Mouse (Mus musculus) urinary bladder, postnatal 36 days (tissue): Measurements from ENCODE around the gene Sf3a1.

Experiments used
- DNase-seq, 2 experiments: peaks; one replicate each; pipeline ENCODE4 v3.0.0; 2022; ENCODE audit warnings: low spot score in 2 of 2, mixed read lengths in 1 of 2

The Sf3a1 gene

DNA sequence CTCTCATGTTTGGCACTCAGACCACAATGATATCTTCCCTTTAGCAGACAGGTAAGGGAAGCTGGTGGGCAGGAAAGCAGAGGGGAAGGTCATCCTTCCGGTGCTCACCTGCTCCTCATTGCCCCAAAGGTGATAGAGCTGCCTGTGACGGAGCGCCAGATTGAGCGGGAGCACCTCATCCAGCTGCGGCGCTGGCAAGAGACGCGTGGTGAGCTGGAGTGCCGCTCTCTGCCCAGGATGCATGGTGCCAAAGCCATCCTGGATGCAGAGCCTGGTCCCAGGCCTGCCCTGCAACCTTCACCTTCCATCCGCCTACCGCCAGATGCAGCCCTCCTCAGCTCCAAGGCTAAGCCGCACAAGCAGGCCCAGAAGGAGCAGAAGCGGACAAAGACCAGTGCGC lies 54.4 kb downstream of the Sf3a1 start:
- DNase-seq, result no peak

DNA sequence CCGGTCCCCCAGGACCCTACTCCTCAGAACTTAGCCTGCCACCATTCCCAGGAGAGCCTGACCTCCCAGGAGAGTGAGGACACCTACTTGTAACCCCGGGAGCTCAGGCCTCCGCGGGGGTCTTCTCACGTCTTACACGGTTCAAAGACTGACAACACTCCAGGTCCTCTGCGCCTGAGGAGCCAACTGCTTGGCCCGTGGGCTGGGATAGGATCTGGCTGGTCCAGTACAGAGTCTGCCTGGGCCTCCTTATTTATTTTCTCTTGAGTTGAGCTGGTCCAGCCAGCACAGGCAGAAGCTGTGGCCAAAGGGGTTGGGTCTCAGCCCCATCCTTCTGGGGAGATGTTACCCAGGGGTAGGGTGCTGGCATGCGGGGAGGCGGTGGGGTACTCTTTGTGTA lies 54.9 kb downstream of the Sf3a1 start:
- no peak for DNase-seq

DNA sequence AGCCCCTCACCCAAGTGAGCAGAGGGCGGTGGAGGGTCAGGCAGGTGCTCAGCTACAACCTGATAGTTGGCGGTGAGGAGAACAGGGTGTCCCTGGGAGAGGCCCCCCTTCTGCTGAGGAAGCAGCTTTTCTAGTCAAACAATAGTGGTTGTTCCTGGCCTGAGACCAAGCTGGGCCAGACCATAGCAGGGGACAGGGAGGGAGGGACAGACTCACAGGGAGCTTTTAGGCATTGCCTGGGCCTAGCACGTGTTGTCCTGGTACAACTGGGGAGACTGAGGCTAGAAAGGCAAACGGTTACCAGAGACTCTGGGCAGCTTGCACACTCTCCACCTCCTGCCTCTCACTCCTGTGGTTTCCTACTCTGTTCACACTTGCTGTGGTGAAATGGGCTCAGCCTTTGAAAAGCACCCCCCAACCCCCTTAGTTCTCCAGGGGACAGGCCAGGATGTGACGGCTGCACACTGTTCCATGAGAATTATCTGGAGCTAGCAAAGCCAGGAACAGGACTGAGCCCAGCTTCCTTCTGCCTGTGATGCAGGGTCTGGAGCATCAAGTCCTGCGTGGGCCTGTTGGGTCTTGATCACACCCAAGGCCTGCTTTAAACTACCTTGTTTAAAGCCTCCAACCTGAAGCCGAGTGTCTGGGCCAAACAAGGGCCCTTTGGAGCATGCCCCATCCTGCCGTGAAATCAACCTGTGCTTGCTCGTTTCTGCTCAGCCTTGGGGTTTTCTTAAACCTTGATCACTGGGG lies 56.3 kb downstream of the Sf3a1 start:
- DNase-seq, result peak; percentile 54 to 61

DNA sequence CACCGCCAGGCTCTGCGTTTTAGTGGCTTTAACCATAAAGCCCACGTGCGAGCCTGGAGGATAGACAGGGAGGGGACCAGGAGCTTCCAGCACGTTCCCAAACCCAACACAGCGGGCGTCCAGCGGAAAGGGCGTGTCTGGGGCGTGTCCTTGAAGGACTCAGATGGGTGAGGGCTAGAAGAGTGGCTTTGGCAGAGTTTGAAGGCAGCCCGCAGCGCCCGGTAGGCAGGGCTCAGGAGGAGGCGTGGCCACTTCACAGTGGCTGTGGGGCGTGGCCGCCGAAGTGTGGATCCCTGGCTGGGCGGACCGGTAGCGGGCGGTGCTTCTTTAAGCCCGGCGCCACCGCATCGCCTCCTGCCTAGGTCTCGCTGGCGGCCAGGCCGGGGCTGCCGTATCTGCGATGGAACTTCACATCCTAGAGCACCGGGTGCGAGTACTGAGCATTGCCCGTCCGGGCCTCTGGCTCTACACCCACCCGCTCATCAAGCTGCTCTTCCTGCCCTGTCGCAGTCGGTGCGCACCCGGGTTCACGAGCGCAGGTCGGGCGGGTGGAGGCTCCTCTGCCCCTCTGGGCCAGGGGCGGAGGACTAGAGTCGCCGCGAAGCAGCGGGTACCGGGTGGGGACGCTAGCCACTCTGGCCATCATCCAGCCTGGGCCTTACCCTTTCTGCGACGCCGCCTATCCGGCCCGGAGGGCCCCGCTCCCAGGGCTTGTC lies 57.9 kb downstream of the Sf3a1 start, which contains the start of gene Castor1:
Gene Castor1 (plus strand): TSS at position 312 of the 716 bp plus-strand sequence.
- DNase-seq, result peak; percentile 86 to 94

DNA sequence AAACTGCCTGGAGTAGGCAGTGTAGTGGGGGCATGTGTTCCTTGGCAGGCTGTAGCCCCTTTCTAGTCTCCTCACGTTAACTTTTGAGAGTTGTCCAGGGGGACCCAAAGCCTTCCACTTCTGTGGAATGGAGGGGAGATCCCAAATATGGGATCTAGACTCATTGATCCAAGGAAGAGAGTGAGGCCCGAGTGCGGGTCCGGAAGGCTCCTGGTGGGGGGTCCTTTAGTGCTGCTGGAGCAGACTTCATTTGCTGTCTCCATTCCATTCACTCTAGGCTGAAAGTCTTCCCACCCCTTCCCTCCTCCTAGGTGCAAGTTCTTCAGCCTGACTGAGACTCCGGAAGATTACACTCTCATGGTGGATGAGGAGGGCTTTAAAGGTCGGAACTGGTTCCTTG lies 58.5 kb downstream of the Sf3a1 start:
- DNase-seq, result no peak

DNA sequence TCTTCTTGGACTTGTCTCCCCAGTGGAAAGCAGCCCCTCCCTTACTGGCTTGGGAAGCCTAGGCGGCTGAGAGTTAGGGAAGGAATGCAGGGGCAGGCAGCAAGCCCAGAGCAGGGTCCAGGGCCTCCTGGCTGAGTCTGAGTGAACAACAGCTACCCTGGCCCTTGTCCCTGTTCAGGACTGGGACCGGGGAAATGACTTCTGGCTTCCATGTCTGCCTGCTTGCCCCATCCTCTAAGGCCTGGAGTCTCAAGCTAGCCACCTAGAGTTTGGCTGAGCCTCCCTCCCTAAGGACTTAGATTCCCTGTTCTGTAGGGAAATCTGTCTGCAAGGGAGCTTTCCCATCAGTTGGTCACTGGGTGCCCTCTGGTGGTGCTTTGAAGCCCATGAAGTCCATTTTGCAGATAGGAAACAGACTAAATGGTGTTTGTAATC lies 59.2 kb downstream of the Sf3a1 start:
- DNase-seq, result peak; percentile 72 to 82

DNA sequence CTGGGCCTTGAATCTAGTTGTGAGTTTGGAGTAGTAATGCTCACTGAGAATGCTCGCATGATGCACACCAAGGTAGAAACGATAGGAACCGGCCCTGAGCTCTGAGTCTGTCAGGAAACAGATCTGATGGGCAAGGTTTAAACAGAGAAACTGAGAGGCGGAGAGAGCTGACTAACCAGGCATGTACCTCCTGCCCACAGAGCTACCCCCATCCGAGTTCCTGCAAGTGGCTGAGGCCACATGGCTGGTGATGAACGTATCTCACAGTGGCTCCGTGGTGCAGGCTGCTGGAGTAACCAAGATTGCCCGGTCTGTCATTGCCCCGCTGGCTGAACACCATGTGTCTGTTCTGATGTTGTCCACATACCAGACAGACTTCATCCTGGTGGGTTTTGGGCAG lies 59.8 kb downstream of the Sf3a1 start:
- DNase-seq, result no peak

DNA sequence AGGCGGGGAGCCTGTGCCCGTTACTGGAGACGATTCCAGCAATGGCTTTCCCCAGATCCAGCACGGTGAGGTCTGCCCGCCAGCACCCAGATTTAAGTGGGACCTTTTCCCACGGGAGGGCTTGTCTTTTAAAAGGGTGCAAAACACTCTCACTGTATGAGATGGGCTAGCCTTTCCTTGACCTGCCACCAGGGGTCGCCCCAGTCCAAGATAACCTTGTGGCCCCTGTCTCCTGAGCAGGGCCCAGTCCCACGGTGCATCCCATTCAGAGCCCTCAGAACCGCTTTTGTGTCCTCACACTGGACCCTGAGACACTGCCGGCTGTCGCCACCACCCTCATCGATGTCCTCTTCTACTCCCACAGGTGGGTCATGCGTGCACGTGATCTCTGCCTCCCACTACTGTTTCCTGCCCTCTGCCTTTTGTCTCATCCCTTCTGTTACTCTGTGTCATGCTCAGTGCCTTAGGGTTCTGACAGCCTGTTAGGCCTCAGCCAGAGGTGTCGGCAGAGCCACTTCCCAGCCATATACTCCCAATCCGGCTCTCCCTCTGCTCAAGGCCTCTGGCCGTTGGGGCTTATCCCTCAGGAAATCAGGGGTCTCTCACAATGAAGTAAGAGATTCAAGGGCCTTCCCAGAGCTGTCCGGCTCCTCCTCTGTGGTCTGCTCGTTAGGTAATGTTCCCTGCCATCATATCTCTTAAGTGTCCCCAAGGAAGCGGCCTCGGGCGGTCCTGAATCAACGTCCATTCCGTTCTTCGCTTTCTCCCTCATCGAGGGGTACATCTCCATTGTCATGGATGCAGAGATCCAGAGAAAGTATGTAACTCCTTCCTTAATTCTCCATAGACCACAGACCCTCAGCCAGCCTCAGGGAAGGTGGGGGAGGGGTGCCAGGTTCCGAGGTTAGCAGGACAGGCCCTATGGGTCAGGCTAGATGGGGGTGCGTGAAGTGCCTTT lies 60.6 kb downstream of the Sf3a1 start:
- DNase-seq, result peak in 1 of 2 experiments; percentile 78

DNA sequence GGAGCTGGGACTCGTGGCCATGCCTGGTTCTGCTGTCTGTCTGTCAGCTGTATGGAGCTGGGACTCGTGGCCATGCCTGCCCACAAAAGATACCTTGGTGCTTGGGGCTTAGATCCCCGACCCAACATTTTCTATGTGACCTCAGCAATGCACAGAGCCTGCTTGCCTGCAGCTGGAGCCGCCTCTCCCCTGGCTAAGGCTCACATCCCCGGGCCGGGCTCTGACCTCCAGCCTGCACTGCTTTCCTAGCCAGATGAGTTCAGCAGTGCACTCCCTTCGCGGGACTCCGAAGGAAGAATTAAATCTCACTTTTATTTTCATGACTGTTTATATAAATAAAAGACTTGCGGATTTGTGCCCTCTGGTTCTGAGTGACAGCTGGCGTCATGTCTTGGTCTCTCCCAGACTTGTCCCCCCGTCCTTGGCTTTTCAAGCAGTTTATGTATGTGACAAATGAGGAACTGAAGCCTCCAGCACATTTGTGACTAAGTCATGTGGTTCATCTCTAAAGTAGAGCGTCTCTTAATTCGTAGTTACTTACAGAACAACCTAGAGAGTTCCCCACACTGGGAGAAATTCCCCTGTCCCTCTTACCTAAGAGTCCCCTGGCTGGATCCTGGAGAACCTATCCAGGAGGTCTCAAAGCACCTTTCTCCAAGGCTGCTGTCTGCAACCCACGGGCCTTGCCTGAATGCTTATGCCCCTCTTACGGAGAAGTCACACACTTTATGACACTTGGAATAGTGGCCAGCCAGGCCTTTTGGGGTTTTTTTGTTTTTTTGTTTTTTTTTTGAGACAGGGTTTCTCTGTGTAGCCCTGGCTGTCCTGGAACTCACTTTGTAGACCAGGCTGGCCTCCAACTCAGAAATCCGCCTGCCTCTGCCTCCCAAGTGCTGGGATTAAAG lies 62.1 kb downstream of the Sf3a1 start:
- no peak for DNase-seq

DNA sequence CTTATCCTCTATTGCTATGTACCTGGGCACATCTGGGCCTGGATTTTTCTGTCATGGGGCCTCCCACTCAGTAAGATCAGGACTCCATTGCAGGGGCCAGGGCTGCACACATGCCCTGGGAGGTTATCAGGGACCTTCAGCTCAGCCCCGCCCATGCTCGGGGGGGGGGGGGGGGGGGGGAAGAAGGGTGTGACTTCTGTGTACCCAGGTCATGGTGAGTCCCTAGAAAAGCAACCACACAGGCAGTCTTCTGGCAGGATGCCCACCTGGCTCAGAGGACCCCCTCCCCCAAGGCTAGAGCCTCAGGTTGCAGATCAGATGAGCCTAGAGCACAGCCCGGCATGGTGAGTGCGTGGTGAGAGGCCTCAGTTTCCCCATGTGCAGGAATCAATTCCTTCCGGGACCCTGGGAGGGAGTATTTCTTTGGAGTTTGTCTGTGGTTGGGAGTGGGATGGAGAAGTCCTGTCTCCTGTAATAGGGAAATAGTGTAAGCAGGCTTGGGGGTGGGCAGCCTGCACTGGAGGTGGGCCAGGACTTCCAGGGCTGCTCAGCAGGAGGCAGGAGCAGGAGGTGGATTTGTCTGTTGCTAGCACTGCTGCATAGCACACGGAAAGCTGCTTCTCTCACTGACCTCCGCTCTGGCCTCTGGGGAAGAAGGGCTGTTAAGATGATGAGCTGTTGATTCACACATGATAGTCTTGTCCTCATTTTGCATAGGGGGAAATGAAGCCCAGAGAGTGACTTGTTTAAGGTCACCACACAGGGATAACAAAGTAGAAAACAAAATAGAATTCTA lies 63.4 kb downstream of the Sf3a1 start:
- DNase-seq, result no peak

DNA sequence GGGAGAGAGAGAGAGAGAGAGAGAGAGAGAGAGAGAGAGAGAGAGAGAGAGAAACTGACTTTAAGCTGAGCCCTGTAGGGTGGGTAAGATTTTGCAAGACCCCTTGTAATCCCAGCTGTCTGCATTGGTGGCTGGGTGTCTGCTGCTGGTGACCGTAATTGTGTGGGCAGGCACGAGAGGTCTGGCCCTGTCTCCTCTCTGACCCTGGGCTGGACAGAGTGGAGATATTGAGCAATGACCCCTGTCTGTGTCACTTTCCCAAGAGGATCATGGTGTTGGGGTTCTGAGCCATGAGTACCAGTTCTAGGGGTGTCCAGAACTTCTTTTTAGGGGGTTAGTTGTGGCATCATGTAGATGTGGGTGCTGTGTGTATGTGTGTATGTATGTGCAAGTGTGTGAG lies 64.1 kb downstream of the Sf3a1 start:
- no peak for DNase-seq

DNA sequence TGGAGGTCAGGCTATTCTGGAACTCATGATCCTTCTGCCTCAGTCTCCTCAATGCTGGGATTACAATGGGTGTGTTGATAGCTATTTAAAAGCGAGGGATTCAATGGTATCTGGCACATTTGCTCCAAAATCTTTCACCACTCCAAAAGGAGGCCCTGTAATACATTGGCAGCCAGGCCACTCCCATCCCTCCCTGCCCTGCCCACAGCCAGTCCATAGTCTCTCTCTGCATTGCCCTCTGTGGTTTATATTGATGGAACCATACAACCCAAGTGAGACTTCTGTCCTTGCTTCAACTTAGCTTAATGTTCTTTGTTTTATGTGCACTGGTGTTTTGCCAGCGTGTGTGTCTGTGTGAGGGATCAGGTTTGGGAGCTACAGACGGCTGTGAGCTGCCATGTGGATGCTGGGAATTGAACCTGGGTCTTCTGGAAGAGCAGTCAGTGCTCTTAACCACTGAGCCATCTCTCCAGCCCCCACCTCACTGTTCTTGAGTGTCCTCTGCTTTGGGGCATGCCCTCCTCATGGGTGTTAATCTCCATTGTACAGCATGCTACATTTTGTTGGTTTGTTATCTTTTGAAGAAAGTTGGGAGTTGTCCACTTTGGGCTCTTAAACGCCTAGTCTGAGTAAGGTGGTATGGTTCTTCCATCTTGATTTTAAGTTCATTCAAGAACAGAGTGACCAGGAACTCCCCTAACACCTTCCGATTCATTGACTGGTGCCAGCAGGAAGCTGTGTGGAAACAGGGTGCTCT lies 66.6 kb downstream of the Sf3a1 start:
- no peak for DNase-seq

DNA sequence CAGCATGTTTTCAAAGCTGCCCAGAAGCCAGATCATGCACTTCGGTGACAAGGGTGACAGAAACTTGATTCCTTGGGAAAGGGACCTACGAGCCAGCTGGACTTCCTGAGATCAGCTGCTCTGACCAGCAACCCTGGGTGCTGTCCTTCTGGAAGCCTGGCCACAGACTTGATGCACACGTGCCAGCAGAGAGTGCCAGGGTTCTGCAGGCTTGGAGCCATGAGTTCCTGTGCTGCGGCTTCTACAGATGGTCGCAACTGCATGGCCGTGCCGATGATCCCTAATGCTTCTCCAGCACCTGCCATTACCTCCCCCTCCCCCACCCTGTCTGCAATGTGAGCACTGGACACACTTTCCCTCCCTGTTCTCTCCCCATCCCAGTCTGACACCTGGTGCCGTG lies 68.3 kb downstream of the Sf3a1 start:
- DNase-seq, result peak in 1 of 2 experiments; percentile 56

DNA sequence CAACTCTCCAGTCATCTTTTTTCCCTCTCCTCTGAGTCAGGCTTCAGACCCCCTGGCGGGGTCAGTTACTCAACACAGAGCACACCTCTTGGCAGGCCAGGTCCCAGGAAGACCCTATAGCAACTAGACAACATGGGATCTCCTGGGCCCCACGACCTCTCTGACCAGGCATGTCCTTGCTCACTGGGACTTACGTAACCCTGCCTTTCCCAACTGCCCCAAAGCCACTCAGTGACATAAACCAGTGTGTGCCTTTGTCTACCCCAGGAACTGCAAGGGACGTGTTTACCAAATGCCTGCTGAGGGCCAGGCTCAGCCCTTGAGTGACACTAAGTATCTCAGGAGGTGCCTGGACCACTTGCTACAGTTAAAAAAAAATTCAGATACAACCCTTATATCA lies 69.7 kb downstream of the Sf3a1 start:
- DNase-seq, result no peak

DNA sequence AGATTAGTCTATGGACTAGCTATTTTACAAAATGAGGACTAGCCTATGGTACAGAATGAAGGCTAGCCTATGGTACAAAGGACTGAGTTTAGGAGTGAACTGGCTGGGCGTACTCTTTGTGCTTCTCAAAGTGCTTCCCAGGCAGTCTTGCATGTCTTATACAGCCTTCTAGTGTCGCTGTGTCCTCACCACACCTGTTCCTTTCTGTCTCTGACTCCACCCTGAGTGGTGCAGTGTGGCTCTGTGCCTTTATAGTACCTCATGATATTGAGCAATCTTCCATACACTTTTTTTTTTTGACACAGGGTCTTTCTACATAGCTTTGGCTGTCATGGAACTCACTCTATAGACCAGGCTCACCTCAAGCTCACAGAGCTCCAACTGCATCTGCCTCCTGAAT lies 71.3 kb downstream of the Sf3a1 start:
- DNase-seq, result no peak
